Mouse (Mus musculus) embryo, embryonic 9.5 days (tissue): ENCODE measurements at regions not wholly inside any gene's neighbourhood (a gene's known extent, or its start where the extent isn't known, plus 50 kb on each side); places are given as distances from the start of the nearest gene placed in this dataset.
"Not testable (repeated sequence)": the region's sequence is repeated elsewhere in the genome, so short reads cannot be mapped to it uniquely, and the experiment has no call there.

Source experiments
- DNase-seq: peaks from one replicate; pipeline ENCODE4 v3.0.0-alpha.2; 2017; ENCODE audit errors: extremely low spot score

- DNase-seq: no peak
Measured at GRCm38 (mm10) chr11:52460190-52460780, 64.1 kb downstream of the 9530068E07Rik start.

- DNase-seq: not testable (repeated sequence)
Measured at GRCm38 (mm10) chr11:52471128-52471527, 74.9 kb downstream of the 9530068E07Rik start.

GRCm38 (mm10) chr11:52480111-52480510, 83.9 kb downstream of the 9530068E07Rik start:
- not testable (repeated sequence) for DNase-seq

DNA sequence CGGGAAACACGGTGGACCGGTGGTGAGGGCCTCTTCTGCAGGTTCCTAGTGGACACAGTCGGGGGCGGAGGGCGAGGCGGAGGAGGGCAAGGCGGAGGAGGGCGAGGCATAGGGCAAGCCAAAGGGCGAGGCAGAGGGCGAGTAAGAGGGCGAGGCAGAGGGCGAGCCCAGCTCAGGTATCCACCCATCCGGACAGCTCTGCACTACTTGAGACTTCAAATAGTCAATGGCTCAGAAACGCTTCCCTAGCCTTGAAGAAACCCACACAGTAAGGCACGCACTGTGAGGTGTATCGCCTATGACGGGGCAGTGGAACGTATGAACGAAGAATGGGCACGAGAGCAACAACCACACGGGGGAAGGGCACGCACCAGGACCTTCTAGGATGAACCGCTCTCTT, 84.5 kb downstream of the 9530068E07Rik start:
- not testable (repeated sequence) for DNase-seq

DNA sequence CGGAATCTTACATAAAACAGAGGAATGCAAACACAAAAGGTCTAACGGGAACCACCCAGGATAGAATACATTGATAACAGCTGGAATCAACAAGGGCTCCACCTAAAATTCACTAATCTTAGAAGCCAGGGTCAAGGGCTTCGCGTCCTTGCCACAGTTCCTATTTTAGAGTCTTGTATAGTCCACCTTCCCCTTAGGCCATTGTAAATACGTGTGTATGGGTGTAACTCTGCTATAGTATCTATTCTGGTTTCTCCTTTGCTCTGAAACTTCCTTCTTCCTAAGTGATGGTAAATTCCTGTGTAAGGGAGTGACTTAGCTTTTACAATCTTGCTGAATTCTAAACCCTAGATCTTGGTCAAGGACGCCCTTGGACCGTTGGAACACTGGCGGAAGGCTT, 87.3 kb downstream of the 9530068E07Rik start:
- not testable (repeated sequence) for DNase-seq

DNA sequence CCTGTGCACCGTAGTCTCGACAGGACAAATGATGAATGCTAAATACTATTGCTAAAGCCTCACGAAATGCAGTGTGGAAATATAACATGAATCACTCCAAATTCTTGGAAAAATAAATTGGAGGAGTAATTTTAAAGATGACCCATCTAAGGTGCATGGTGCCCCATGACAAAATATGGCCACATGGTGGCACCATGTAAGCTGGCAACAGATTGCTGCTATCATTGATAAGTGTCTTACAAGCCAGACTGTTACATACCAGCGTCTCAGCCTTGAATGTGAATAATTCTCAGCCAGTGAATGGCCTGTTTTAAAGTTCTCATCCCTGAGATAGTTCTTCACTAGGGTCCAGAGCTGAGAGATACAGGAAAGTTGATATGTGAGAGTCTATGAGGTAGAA, 92.3 kb downstream of the 9530068E07Rik start:
- DNase-seq: not testable (repeated sequence)

- DNase-seq: no peak
Measured at GRCm38 (mm10) chr11:52493336-52493735, 97.1 kb downstream of the 9530068E07Rik start.

GRCm38 (mm10) chr11:52496908-52497307, 100.7 kb downstream of the 9530068E07Rik start:
- DNase-seq: no peak

GRCm38 (mm10) chr11:52502759-52503365, 106.6 kb downstream of the 9530068E07Rik start:
- peak; percentile 15 for DNase-seq

GRCm38 (mm10) chr11:52511831-52512297, 115.6 kb downstream of the 9530068E07Rik start:
- no peak for DNase-seq

DNA sequence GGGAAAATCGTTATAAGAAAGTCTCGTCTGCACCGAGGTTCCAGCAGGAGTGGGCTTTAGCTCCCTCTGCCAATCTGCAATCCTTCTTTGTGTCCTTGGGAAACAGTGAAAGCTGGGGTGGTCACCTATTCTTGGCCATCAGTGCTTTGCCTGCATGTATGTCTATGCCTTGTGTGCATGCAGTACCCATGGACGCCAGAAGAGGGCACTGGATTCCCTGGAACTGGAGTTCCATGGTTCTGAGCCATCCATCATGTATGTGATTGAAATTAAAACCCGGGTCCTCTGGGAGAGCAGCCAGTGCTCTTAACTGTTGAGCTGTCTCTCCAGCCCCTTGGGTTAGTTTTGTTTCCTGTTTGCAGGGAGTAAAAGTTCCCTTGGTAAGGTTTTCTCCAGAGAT, 121.1 kb downstream of the 9530068E07Rik start:
- peak; percentile 21 for DNase-seq

GRCm38 (mm10) chr11:52519877-52520276, 123.6 kb downstream of the 9530068E07Rik start:
- no peak for DNase-seq

- DNase-seq: peak; percentile 58
Measured at GRCm38 (mm10) chr11:52521879-52522278, 125.7 kb downstream of the 9530068E07Rik start.

- DNase-seq: no peak
Measured at GRCm38 (mm10) chr11:52522384-52522783, 126.2 kb downstream of the 9530068E07Rik start.

DNA sequence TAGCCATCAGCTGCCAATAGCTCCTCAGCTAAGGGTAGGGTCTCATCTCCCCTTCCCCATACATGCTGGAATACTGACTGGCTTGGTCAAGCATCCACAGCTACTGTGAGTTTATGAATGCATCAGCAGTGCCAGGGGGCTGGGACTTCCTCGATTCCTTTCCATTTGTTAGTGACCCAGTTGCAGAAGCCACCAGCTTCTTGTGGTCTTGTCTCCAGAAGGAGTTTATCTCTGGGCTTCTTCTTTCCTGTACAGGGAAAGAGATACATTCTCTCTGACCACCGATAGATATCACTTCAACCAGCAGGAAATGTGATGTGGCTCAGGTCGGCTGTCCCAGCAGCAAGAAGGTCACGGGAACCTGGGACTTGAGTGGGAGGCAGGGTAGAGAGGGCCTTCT, 127.0 kb downstream of the 9530068E07Rik start:
- DNase-seq: no peak

- DNase-seq: no peak
Measured at GRCm38 (mm10) chr11:52523671-52524070, 127.4 kb downstream of the 9530068E07Rik start.

DNA sequence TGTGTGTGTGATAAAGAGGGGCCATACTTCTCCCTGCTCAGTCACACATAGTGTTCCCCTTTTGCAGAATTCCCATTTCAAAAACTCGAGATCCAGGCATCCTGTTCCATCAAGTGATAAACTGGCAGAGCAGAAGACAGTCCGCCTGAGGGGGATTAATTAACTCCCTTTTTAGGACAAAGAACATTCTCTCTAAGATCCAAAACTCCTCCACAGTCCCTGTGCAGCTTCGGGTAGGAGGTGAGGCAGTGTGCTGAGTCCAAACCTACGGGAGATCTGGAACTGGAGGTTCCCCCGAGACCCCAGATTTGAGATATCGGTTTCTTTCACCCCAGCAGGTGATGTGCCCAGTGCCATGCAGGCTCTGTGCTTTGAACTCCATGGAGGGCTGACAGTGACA, 129.2 kb downstream of the 9530068E07Rik start:
- DNase-seq: no peak

GRCm38 (mm10) chr11:52526306-52526705, 130.1 kb downstream of the 9530068E07Rik start:
- DNase-seq: no peak

GRCm38 (mm10) chr11:52533379-52533778, 137.2 kb downstream of the 9530068E07Rik start:
- no peak for DNase-seq

DNA sequence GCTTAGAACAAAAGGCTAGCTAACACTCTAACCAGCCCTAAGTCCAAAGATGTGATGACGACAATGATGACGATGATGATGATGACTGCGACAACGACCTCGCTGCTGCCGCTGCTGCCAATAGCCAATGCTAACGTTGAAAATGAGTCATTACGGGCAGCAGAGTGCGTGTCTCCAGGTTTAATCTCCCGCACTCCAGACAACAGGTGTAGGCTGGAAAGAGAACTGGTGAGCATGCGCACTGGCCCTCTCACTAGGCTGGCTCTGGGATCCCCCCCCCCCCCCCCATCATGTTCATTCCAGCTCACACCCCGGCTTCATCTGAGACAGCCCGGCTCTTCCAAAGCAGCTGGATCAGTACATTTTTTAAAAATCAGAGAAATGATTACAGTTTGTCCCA, 138.4 kb downstream of the 9530068E07Rik start:
- no peak for DNase-seq

DNA sequence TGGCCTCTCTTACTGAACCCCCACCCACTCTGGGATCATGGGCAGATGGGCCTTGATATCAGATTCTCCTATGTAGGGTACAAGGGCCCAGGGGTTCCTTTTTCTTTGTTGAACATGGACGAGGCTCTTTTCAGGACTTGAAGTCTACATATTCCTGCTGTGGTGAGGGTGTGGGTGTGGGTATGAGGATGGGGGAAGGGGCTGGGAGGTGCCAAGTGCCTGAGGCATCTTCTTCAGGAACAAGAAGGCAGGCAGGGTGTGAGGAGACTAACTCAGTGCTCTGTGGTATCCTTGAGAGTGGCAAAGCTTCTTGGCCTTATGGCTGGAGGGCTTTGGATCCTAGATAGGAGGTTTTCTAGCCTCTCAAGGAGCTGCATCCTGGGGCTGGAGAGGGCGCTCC, 140.0 kb downstream of the 9530068E07Rik start:
- DNase-seq: no peak

DNA sequence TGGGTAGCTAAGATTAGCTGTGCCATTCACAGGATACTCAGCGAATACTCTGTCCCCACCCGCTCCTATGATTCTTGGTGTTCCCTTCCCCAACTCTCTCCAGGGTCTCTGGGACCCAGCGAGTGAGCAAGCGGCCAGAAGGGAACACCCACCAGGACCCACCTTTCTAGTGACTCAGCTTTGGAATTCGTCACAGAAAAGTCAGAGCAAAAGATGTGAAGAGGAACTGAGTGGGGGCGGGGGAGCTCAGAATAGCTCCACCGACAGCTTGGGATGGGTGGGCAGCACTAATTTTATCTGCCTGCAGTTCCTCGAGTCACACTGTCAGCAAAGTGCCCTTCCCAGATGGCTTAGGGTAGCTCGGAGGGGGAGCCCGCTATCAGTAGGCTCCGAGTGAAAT, 140.6 kb downstream of the 9530068E07Rik start:
- no peak for DNase-seq

DNA sequence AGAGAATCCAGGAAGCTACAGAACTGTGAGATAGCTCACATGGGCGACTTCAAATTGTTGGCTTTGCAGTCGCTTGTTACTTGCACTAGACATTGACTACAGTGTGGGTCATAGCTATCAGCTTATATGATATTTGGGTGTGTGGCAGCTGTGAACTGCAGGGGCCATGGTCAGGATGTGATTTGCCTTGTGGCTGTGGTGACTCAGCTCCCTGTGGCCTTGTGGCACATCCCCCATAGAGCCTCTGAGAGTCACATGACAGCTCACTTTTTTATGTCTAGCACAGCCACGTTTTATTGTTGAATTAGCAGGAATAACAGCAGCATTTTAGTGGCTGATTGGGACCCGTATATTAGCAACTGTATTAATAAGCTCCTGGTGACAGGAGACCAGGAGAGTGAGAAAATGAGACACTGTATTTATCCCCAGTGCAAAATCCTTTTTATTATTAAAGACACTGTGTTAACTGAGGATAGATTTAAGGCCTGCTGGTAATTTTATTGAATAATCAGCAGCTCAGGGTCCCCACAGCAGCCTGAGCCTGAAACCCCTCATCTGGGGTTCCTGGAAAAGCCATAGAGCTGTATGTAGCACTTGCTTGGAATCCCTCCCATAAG, 141.7 kb downstream of the 9530068E07Rik start:
- no peak for DNase-seq
